Mouse (Mus musculus): ENCODE measurements around the gene Zc3h12a.

The Zc3h12a gene

DNA sequence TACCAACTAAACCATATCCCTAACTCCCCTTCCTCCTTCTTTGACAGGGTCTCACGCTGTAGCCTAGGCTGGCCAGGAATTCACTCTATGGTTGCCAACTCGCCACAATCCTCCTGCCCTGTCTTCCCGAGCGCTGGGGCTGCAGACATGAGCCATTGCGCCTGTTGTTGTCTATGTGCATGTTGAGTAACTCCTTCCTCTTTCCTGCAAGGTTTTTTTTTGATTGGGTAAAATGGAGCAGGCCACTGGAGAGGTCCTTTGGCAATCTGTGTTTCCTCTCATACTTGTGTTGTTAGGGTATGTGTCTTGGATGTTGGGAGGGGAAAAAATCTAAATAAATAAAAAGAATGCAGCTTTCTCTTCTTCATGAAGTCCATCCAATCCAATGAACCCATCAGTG lies 16.6 kb upstream of the Zc3h12a start:
- DNase-seq, result no peak

GRCm38 (mm10) chr4:125138321-125138720 lies 10.7 kb upstream of the Zc3h12a start:
- no peak for DNase-seq

DNA sequence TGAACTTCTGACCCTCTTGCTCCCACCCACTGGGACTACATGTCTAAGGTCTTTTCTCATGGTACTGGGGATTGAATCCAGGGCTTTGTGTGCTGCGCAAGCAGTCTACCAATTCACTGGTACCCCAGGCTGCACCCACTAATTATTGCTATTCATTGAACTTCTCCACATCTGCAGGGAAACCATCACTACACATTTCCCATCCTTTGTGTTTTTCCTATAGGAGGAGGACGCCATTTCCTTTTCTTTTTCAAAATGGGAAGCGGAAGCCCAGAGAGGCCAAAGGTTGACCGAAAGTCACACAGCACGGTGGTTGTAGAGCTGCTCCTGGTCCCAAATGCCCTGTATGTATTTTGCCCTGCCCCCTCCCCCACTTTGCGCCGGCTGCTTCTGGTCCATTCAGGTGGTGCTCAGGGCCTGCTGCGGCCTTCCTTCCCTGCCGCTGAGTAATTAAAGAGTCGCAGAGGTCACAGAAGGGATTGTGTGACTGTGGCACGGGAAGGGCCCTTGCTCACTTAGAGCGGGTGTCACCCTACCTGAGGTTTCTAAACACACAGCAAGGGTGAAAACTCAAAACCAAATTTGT lies 8.8 kb upstream of the Zc3h12a start:
- no peak for DNase-seq

DNA sequence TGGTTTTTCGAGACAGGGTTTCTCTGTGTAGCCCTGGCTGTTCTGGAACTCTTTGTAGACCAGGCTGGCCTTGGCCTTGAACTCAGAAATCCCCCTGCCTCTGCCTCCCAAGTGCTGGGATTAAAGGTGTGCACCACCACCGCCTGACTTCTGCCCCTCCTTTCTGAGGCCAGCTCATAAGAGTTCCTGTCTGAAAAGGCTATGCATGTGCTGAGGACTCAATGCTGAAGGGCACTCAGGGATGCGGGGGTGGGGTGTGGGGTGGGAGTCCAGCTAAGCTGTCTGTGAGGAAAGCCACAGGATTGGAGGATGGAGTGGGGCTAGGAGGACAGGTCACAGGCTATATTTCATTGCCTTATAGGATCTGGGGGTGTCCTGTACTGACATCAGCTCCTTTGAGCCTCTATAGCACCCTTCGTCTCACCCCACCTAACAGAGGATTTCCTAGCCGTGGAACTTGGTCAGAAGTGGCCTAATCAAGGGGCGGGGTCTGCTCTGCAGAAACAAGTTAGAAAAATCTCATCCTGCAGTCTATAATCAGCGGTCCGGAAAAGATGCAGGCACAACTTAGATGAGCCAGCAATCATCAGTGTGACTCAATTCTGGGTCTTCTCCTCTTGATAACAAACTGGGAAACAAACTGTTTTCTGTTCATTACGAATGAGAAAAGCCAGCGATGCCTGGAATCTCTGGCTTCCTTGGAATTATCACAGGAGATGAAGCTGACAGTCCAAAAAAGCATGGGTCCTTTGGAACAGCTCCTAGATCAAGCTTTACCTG lies 7.6 kb upstream of the Zc3h12a start:
- no peak for DNase-seq

DNA sequence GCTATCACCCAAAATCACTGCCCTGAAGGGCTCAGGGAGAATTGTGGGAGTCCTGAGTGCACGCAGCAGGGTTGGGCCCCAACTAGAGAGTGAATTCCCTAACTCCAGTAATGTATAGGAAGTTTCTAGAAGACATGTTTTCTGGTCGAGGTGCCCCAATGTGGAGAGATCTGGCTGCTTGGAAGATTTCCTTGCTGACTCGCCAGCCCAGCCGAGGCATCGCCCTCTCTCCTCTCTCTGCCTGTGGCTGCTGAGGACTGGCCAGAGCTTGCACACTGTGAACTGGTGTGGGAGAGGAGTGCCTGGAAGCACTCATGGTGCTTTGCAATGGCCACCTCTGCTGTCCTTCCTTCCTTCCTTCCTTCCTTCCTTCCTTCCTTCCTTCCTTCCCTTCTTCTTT lies 7.0 kb upstream of the Zc3h12a start:
- no peak for DNase-seq

GRCm38 (mm10) chr4:125134192-125134591 lies 6.6 kb upstream of the Zc3h12a start:
- DNase-seq, result no peak

- peak; percentile 51 for DNase-seq
These were observed 4.8 kb upstream of the Zc3h12a start for GRCm38 (mm10) chr4:125132394-125132793.

GRCm38 (mm10) chr4:125131493-125131892 lies 3.9 kb upstream of the Zc3h12a start:
- no peak for DNase-seq

DNA sequence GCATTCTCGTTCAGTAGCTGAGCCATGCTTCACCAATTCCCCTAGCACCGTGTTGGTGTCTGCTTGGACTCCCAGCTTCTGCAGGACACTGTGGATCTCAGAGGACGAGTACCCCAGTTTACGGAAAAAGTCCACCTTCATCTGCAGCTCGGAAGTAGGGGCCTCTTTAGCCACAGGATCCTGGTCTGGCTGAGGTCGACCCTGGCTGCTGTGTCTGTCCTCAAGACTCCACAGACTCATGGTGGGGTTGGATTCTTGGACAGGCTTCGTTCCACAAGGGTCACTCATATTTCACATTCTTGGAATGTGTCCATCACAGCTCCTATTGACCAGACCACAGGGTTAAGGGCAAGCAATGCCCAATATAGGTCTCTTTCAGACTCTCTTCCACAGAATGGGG lies 879 bp downstream of the Zc3h12a start:
- DNase-seq, result no peak

- DNase-seq, result no peak
These were observed 1.5 kb downstream of the Zc3h12a start for GRCm38 (mm10) chr4:125126186-125126585.

GRCm38 (mm10) chr4:125125361-125125921 lies 2.2 kb downstream of the Zc3h12a start:
- no peak for DNase-seq

- DNase-seq, result no peak
These were observed 3.0 kb downstream of the Zc3h12a start for GRCm38 (mm10) chr4:125124424-125125209.

DNA sequence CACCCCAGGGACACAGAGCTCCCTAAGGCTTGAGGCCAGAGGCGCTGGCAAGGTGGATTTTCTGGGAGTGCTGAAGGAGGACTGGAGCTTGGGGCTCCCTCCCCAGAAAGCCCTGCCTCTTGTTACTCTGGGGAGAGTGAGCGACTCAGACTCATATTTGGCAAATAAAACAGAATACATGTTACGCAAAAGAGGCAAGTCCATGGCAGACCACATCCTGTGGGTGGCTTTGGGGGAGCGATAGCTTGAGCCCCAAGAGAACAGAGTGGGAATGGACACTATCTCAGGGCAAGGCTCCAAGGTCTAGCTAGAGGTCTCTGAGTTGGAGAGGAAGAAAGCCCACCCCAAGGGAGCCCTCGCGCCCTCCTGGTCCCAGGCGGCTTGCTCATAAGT lies 4.4 kb downstream of the Zc3h12a start:
- DNase-seq, result no peak

GRCm38 (mm10) chr4:125122431-125123278 lies 5.0 kb downstream of the Zc3h12a start:
- no peak for DNase-seq

- DNase-seq, result no peak
These were observed 7.9 kb downstream of the Zc3h12a start for GRCm38 (mm10) chr4:125119721-125120120.

DNA sequence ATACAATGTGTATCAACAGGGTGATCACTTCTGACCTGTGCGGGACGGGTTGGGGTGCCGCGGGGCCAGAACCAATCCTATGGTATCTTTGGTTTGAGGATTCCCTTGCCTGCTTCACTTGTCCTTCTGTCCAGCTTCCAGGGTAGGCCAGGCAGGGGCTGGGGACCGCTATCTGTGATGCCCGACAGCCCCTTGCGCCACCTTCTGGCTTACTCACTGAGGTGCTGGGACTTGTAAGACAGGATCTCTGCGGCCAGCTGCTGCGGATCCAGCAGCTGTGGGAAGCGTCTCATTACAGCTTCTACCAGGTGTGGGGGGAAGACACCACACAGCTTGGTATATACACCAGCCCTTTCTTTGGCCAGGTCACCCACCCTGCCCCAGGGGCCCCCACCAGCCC lies 8.6 kb downstream of the Zc3h12a start:
- no peak for DNase-seq

- no peak for DNase-seq
These were observed 9.7 kb downstream of the Zc3h12a start for GRCm38 (mm10) chr4:125117902-125118320.

DNA sequence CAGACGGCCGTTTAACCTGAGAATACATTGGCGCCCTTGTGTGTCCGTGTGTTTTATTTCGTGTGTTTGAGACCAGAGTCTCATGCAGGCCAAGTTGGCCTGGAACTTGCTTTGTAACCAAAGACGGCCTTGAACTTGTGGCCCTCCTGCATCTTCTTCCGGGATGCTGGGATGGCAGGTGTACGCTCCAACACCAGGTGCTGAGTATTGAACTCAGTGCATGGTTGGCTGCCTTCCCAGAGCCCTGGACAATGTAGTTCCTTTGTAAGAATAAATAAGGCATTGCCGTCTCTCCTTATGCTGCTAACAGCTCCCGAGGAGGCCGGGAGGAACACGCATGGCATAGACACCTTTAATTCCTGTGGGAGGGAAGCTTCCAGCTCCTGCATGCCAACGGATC lies 10.7 kb downstream of the Zc3h12a start:
- no peak for DNase-seq

- DNase-seq, result peak; percentile 67
These were observed 11.4 kb downstream of the Zc3h12a start for GRCm38 (mm10) chr4:125116090-125116861.

DNA sequence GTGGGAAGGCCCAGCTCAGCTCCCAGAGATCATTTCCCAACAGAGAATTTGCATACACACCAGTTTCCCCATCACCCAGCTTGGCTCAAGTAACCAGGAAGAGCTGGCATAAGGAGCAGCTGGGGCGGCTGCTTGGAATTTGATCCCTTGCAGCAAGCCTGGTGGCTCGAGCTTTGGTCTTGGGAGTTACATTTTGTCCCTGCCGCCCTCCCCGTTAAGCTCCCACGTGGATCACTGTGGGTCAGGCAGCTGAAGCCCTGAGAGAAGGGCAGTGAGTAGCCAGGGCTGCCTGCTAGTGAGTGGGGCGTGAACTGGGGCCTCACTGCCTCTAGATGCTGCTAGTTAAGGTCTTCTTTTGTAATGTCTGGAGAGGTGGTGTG lies 11.9 kb downstream of the Zc3h12a start:
- peak; percentile 53 for DNase-seq

DNA sequence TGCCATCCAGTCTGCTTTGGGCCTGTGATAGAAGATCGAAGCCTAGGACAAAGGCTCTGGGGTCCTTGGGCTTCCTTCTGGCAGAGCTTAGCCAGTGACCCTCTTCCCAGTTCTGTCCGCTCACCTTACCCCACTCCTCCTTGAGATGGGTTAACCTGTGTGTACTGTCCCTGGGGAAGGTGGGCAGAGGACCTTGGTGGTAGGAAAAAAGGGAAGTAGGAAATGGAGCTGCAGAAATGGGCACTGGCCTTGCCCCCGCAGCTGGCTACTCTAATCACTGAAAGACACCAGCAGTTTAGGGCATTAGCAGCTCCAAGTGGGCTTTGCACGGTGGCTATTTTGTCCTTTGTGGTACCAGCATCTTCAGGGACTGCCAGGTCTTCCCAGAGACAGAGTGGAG lies 12.6 kb downstream of the Zc3h12a start:
- no peak for DNase-seq

- peak; percentile 89 for DNase-seq
These were observed 13.0 kb downstream of the Zc3h12a start for GRCm38 (mm10) chr4:125114638-125115037.

All from right cerebral cortex, adult 18-20 months (tissue).